Mouse (Mus musculus): ENCODE data around the gene Ppp1r35.

Ppp1r35 gene

DNA sequence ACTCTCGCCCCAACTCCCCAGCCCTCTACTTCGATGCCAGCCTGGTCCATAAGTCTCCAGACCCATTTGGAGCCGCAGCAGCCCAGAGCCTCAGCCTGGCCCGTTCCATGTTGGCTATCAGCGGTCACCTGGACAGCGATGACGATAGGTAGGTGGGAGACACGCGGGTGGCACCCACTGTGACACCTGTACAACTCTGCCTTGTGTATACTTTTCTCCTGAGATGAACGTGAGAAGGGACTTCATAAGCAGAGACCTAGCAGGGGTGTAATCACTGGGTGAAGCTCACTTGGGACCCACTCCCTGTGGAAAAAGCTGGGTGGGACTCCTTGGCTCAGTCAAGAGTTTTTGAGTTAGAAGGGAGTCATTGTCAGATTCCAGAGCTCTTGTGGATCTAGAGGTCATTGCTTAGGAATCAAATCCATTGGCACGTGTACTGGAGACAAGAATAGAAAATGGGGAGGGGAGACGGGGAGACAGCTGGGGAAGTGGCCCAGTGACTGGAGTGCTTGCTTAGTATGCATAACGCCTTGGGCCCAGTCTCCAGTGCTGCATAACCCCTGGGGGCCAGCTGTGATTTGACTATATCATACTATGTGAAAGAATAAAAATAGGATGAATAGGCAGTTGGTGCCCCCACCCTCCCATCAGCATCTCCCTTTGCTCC is 27.3 kb upstream of the Ppp1r35 start:
- no peak for DNase-seq (ENCODE audit: low spot score)

DNA sequence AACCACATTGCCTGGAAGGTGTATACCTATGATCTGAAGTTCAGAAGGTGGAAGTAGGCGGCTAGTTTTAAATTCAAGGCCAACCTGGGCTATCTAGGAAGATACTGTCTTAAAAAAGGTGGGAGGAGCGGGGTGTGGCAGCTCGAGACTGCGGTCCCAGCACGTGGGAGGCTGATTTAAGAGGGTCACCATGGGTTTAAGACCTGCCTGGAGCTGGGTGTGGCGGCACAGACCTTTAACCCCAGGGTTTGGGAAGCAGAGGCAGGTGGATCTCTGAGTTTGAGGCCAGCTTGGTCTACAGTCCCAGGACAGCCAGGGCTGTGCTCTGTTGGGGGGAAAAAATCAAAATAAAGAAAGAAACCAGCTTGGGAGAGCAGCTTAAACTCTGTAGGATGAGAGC is 26.7 kb upstream of the Ppp1r35 start:
- DNase-seq (ENCODE audit: low spot score): no peak

DNA sequence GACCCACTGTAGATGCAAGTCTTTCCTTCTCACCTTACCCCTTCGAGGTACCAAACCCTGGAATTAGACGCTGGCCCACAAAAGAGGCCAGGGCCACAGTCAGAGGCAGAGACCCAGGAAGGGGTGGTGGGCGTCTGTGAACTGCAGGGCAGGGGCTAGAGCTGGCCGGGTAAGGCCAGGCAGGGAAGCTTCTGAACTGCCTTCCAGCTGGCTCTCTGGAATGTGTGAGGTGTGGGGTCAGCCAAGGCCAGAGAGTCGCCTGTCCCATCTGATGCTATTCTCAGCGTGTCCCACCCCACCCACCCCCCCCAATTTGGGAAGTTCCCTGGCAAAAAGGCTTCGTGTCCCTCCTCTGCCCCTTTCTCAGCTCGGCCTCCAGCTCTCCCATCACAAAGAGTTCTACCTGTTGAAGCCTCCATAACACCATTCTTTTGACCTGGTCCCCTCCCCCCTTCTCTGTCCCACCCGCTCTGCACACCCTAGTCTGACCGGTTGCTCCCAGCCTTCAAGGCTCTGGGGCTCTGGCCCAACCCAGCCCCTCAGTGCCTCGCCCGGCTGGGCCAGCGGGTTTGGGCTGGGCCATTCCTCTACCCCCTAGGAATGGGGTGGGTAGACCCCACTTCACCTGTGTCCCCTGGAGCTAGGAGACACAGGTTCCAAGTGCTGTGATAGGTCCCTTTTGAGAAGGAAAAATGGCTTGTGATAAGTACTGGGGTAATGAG is 25.4 kb upstream of the Ppp1r35 start:
- DNase-seq (ENCODE audit: low spot score): no peak

DNA sequence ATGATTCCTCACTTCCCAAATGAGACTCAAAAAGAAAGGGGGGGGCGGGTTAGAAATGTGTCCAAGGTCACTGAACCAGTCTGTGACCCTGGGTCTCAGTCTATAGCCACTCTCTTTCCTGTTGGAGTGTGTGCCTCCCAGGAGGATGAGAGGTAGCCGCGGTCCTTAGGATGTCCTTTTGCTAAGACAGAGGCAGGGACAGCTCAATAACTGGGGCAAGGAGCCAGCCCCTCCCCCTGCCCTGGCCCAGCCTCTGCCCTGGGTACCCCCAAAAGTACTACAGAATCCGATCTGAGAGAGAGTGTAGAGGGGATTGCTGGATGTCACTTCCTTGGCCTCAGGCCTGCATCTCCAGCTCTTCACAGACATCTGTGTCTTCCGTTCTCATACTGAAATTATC is 23.2 kb upstream of the Ppp1r35 start:
- DNase-seq (ENCODE audit: low spot score): no peak

DNA sequence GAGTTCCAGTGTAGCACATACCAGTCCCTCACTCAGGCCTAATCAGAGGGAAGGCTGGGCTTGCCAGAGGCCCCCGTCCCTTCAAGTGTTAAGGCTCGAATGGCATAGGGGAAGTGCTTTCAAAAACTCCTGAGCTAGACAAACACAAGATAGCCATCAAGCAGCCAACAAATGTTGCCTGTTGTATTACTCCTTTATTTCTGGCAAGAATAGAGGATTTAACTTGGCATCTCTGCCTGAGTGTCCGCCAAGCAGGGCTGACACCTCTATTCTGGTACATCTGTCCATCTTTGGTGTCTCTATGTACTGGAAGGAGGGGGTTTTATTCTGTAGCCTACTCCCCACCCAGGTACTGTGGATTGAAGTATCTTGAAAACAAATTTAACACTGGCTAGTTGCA is 22.5 kb upstream of the Ppp1r35 start:
- DNase-seq (ENCODE audit: low spot score): no peak

DNA sequence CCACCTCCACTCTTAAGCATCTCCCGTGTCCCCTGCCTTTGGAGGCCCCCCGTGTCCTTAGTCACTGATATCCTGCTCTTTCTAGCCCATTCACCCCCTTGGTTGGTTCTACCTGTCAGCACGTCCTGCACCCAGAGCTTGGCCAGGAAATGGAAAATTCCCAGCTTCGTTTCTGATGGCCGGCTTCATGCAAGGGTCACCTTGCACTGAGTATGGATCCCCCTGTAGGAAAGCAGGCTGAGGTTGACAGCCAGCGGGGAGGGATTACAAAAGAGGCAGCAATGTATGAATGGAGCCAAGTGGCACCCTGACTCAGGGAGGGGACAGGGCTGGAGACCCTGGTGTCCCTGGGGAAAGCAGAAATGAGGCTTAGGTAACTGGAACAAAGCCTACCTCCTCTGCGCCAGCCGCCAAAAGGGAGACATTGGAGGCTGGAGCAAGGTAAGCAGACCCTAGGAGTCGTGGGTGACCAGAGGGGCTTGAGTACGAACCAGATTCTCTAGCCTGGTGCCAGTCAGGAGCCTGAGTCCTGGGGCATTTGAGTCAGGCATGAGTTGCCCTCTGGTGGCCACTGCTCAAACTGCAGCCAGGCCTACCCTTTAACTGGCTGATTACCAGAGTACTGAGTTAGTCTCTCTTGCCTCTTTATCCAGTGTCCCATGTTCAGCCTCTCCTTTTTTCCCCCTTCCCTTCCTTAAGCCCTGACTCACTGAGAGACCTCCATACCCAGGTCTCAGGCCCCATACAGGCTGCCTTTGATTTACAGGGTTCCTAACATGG is 21.6 kb upstream of the Ppp1r35 start:
- DNase-seq (ENCODE audit: low spot score): peak; percentile 64

DNA sequence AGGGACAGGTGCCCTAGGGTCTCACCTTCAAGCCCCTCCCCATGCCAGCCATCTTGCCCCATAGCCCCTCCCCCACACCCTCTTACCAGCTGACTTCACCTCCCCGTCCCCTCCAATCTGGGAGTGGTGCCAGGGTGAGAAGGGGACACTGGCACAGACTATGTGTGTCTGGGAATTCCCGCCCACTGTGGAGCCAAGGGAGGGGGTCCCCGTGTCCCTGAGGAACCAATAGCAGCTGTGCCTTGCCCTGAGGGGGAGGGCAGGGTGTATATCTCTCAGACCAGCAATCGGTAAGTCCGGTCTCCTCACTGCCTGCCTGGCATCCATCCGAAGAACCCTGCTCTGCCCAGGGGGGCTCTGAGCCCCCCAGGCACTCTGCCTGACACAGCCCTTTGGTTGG is 20.8 kb upstream of the Ppp1r35 start:
- DNase-seq (ENCODE audit: low spot score): peak; percentile 57

DNA sequence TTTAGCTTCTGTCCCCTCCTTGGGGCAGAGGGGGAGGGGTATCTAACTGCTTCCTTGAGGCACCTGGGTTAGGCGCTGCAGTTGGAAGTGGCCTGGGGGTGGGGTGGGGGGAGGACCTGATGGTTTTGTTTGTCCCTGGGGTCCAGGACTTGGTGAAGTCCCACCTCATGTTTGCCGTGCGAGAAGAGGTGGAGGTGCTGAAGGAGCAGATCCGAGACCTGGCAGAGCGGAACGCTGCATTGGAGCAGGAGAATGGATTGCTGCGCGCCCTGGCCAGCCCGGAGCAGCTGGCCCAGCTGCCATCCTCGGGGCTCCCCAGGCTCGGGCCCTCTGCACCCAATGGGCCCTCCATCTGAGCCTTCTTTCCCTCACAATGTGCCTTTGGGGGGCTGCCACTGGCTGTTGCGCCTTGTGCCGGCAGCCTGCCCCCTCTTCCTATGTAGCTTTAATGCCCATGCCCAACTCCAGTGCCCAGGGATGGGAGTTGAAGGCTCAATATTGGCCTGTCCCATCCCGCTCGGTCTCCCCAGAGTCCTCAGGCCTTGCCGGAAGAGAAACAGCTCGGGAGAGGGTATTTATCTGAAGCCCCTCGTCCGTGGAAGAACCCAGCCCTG is 19.6 kb upstream of the Ppp1r35 start:
- DNase-seq (ENCODE audit: low spot score): no peak

DNA sequence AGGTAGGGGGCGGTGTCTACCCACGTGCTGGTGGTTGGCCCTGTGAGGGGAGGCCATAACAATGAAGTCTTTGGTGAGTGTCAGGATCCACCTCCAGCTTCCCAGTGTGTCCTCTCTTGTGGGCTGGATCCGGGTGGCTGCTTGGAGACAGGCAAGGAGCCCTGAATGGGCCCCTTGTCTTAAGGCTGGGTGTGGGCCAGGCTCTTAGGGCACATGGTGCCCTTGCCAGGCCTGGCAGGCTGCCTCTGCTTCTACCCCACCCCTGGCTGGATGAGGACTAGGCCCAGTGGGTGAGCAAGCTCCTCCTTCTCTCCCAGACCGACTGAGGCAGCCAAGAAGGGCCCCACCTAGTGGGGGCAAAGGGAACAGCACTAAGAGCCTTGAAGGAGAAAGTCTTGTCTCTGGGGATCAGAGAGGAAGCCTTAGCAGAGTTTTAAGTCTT is 18.7 kb upstream of the Ppp1r35 start:
- DNase-seq (ENCODE audit: low spot score): peak; percentile 90

DNA sequence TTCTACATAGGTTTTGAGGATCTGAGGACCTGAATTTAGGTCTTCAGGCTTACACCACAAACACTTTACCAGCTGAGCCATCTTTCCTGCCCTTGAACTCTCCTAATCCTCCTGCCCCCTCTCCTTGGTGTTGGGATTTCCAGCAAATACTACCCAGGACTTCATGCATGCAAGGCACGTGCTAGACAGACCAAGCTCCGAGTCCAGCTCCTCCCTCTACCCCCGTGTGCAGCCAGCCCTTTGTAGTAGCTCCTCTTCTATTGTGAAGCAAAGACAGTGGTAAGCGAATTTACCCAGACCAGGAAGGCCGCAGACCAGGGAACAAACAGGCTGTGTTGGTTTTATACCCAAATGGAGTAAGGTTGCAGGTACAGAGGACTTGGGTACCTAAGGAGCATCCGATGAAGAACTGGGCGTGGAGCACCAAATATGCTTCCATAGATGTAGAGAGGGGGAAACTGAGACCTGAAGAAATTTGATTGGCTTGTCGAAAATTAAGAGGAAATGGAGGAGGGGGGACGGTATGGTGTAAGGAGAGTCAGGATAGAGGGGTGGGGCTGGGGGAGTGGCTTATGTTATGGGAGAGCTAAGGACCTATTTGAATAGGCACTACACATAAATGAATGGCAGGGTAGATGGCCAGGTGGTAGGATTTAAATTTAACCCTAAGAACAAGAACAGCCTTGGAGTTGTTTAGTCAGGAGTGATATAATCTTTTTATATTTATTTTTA is 13.9 kb upstream of the Ppp1r35 start:
- DNase-seq (ENCODE audit: low spot score): no peak

DNA sequence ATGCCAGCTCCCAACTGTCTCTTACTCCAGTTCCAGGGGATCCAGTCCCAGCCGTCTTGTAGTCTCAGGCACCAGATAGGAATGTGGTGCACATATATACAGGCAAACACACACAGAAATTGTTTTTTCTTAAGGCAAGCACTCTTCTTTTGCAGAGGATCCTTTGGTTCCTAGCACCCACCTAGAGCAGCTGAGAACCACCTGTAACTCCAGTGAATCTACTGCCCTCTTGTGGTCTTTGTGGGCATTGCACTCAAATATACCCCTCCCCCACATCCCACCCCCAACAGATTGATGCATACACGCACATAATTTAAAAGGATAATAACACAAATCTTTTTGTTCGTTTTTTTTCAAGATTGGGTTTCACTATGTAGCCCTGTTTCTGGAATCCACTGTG is 12.4 kb upstream of the Ppp1r35 start:
- no peak for DNase-seq (ENCODE audit: low spot score)

DNA sequence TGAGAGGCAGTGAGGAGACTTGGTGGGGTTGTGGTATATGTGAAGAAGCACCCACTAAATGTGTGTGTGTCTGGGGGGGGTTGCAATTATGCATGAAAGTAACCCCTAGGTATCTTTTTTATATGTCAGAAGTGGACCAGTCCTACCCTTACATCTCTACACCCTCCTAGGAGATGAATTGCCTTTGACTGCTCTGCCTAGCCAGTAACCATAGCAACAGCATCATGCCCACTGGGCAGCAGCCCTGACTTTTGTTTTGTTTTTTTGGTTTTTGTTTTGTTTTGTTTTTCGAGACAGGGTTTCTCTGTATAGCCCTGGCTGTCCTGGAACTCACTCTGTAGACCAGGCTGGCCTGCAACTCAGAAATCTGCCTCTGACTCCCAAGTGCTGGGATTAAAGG is 10.2 kb upstream of the Ppp1r35 start:
- no peak for DNase-seq (ENCODE audit: low spot score)

DNA sequence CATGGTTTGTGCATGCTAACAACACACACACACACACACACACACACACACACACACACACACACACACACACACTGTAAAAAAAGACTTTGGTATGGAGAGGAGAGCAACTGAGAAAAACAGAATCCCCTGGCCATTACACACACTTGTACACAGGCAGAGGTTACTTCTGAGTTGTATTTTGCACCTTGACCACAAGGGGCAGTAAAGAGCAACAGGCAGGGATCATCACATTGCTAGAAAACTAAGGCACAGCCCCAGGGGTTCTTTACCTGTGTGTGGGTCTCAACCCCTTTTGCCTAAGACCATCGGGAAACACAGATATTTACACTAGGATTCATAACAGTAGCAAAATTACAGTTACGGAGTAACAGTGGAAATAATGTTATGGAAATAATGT is 7.9 kb upstream of the Ppp1r35 start:
- DNase-seq (ENCODE audit: low spot score): no peak

DNA sequence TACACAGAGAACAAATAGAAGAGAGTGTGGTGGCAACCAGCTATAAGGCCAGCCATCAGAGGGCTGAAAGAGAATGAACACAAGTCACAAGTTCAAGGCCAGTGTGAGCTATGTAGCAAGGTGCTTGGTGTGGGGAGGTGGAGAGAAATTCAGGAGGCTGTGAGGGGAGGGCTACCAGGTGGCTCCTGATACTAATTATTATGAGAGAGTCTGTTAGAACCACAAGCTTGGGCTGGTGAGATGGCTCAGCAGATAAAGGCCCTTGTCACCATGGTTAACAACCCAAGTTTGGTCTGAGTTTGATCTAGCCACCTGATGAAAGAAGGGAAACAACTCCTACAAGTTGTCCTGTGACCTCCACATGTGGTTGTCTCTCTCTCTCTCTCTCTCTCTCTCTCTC is 5.9 kb upstream of the Ppp1r35 start:
- DNase-seq (ENCODE audit: low spot score): no peak

DNA sequence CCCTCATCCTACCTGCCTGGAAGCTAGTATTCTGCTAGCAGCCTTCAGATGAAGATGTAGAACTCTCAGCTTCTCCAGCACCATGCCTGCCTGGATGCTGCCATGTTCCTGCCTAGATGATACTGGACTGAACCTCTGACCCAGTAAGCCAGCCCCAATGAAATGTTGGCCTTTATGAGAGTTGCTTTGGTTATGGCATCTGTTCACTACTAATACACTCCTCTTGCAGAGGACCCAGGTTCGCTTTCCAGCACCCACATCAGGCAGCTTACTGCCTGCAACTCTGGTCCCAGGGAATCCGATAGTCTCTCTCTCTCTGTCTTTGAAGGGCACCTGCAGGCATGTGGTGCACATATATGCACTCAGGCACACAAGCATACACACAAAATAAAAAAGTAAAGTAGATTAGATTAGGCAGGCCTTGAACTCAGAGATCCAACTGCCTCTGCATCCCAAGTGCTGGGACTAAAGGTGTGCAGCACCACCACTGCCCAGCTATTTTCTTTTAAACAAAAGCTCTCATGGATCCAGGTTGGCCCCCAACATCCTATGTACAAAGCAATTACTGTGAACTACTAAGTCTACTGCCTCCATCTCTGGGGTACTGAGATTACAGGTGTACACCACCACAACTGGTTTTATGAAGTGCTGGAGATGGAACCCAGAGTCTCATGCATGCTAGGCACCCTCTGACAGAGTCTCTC is 2.9 kb upstream of the Ppp1r35 start:
- no peak for DNase-seq (ENCODE audit: low spot score)

DNA sequence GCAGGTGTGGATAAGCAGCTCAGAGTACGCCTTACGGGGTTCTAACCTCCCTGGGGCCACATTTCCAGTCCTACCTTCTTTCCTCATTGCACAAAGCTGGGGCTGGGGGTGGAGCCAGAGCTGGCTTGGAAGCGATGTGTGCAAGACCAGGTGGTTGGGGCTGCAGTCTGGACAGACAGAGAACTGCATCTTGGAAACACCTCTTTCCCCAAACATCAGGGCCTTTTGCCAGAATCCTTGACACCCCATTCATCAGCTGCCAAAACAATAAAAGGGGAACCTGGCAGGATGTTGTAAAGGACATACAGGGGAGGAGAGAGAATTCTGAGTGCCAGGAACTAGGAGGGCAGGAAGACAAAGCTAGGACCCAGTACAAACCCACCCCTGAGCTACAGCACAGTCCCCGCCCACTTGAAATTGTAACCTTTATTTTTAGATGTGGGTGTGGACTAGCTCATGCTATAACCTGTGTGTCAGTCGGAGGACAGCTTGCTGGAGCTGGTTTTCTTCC is 2.2 kb upstream of the Ppp1r35 start:
- DNase-seq (ENCODE audit: low spot score): no peak

DNA sequence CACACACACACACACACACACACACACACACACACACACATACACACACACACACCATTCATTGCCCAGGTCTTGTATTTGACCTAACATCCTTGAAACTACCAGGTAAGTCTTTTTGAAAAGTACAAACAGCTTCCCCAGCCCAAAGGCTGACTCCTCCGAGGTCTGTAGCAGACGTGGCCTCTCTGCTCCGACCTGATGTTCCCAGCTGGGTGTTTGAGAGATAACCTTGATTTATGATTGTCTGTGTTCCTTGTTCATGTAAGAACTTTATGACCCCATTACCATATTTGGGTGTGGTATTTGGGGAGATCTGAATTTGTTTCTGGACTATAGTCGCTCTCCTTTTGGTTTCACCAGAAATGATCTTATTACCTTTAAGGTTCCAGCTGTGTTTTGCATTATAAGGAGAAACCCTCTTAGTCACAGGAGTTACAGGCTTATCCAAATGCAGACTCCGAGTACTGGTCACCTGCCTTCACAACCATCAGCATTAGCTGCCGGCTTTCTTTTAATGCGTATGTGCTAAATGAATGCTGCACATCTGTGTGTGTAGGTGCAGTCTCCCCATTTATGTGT is 1.3 kb upstream of the Ppp1r35 start:
- DNase-seq (ENCODE audit: low spot score): no peak

DNA sequence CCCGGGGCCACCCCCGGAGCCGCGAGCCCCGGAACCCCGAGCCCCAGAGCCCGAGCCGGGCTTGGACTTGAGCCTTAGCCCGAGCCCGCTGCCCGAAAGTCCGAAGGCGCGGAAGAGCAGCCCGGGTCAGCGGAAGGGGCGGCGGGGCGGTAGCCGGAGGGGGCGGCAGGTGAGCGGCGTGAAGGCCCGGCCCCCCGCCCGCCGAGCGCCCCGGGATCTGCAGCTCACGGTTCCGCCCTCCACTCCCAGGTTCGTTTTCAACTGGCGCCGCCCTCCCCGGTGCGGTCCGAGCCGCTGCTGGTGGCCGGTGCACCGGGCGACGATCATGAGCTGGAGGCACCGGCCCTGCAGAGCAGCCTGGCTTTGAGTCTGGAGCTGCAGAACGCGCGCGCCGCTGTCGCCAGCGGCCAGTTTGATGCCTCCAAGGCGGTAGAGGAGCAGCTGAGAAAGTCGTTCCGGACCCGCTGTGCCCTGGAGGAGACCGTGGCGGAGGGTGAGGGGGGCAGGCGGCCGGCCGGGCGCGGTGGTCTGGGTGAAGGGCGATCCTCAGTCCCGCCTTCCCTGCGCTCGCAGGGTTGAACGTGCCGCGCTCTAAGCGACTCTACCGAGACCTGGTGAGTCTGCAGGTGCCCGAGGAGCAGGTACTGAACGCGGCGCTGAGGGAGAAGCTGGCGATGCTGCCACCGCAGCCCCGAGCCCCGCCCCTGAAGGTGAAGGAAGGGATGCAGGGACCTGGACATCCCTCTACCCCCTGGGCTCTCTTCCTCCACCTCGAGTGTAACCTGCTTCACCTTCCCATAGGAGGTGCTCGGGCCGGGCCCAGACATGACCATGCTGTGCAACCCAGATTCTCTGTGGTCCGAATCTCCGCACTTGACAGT is 644 bp downstream of the Ppp1r35 start:
- no peak for DNase-seq (ENCODE audit: low spot score)

DNA sequence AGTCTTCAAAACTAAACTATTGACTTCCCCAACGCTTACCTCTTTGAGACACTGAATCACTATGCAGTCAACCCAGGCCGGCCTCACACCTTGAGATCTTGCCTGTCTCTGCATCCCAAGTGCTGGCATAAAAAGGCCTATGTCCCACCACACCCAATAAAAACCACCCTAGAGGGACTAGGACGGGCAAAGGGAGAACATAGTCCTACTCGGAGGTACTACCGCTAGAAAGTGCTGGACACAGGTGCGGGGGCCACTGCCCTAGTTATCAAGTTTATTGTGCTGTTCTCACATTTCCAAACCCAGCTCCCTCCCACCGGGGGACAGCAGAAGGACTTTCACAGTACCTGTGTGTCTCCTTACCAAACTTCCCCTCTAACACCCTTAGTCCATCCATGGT is 3.0 kb downstream of the Ppp1r35 start:
- DNase-seq (ENCODE audit: low spot score): no peak

Measured in testis, postnatal 14 days (tissue).